Mouse (Mus musculus) MEL (cell line): ENCODE results near the gene Olfr193.
"Not testable (repeated sequence)": the region's sequence is repeated elsewhere in the genome, so short reads cannot be mapped to it uniquely, and the experiment has no call there.

Experiments
- CTCF ChIP-seq, 3 experiments: IDR thresholded peaks in 2 of 3; conservative IDR thresholded peaks in 1 of 3; 2 replicates each; pipeline ENCODE4 v1.5.1; 2011 to 2012; ENCODE audit warnings: low read length in 3 of 3, low read depth in 2 of 3, mild to moderate bottlenecking in 2 of 3, improper control_type of control experiment in 1 of 3, inconsistent platforms in 1 of 3, mixed read lengths in 1 of 3, moderate library complexity in 1 of 3; ENCODE audit not compliant: control insufficient read depth in 1 of 3, insufficient read depth in 1 of 3, poor library complexity in 1 of 3, severe bottlenecking in 1 of 3
- GABPA ChIP-seq: IDR thresholded peaks from 2 replicates; pipeline ENCODE4 v1.6.1; 2012; ENCODE audit warnings: low read depth, mild to moderate bottlenecking, inconsistent platforms, low read length, improper control_type of control experiment, moderate library complexity
- GATA1 ChIP-seq: IDR thresholded peaks from 2 replicates; pipeline ENCODE4 v1.6.1; 2011; ENCODE audit warnings: low read depth, low read length, improper control_type of control experiment
- MAFK ChIP-seq: IDR thresholded peaks from 2 replicates; pipeline ENCODE4 v1.6.1; 2011; ENCODE audit warnings: low read depth, mild to moderate bottlenecking, low read length, improper control_type of control experiment, borderline replicate concordance
- MAX ChIP-seq: IDR thresholded peaks from 2 replicates; pipeline ENCODE4 v1.6.1; 2011; ENCODE audit warnings: low read length, improper control_type of control experiment
- MAZ ChIP-seq: IDR thresholded peaks from 2 replicates; pipeline ENCODE4 v1.6.1; 2012; ENCODE audit warnings: low read depth, mild to moderate bottlenecking, inconsistent platforms, low read length, improper control_type of control experiment
- MXI1 ChIP-seq: IDR thresholded peaks from 2 replicates; pipeline ENCODE4 v1.6.1; 2011; ENCODE audit warnings: mild to moderate bottlenecking, low read depth, low read length, improper control_type of control experiment
- POLR2A ChIP-seq, 2 experiments: IDR thresholded peaks; 2 replicates each; pipeline ENCODE4 v1.6.1; 2011 to 2012; ENCODE audit warnings: low read length in 2 of 2, mild to moderate bottlenecking in 2 of 2, control low read depth in 1 of 2, improper control_type of control experiment in 1 of 2, low read depth in 1 of 2, moderate library complexity in 1 of 2; ENCODE audit not compliant: control insufficient read depth in 1 of 2, insufficient read depth in 1 of 2, poor library complexity in 1 of 2
- TBP ChIP-seq: IDR thresholded peaks from 2 replicates; pipeline ENCODE4 v1.8.0; 2011; ENCODE audit warnings: low read depth, low read length, improper control_type of control experiment
- UBTF ChIP-seq: IDR thresholded peaks from 2 replicates; pipeline ENCODE4 v1.6.1; 2012; ENCODE audit warnings: low read depth, mild to moderate bottlenecking, inconsistent platforms, low read length, improper control_type of control experiment, moderate library complexity, borderline replicate concordance; ENCODE audit not compliant: insufficient read depth
- USF1 ChIP-seq: IDR thresholded peaks from 2 replicates; pipeline ENCODE4 v1.6.1; 2014; ENCODE audit warnings: low read depth, mild to moderate bottlenecking, inconsistent platforms, low read length, improper control_type of control experiment, moderate library complexity
- ZNF384 ChIP-seq: IDR thresholded peaks from 2 replicates; pipeline ENCODE4 v1.6.1; 2012; ENCODE audit warnings: low read depth, mild to moderate bottlenecking, inconsistent platforms, low read length, improper control_type of control experiment

- TF ChIP-seq MAZ; MXI1; ZNF384; CTCF (IDR thresholded peaks at IDR 0.05 in 2 of 3, conservative IDR thresholded peaks at IDR 0.05 in 1 of 3; ENCODE audit: control insufficient read depth in 1 of 3, insufficient read depth in 1 of 3, low read depth in 2 of 3, low read length in 3 of 3, poor library complexity in 1 of 3, severe bottlenecking in 1 of 3); GABPA; TBP; GATA1; UBTF; USF1; POLR2A (IDR thresholded peaks at IDR 0.05; ENCODE audit: control insufficient read depth in 1 of 2, insufficient read depth in 1 of 2, low read depth in 1 of 2, low read length in 2 of 2, poor library complexity in 1 of 2); MAX; MAFK: not testable (repeated sequence)
Observed at GRCm38 (mm10) chr16:59089722-59090121, 22.0 kb downstream of the Olfr193 start, which contains the start of gene Olfr191.
